Mouse (Mus musculus): Measurements from ENCODE around the gene Batf2.
"Not testable (repeated sequence)": the region's sequence is repeated elsewhere in the genome, so short reads cannot be mapped to it uniquely, and the experiment has no call there.

Batf2 gene

DNA sequence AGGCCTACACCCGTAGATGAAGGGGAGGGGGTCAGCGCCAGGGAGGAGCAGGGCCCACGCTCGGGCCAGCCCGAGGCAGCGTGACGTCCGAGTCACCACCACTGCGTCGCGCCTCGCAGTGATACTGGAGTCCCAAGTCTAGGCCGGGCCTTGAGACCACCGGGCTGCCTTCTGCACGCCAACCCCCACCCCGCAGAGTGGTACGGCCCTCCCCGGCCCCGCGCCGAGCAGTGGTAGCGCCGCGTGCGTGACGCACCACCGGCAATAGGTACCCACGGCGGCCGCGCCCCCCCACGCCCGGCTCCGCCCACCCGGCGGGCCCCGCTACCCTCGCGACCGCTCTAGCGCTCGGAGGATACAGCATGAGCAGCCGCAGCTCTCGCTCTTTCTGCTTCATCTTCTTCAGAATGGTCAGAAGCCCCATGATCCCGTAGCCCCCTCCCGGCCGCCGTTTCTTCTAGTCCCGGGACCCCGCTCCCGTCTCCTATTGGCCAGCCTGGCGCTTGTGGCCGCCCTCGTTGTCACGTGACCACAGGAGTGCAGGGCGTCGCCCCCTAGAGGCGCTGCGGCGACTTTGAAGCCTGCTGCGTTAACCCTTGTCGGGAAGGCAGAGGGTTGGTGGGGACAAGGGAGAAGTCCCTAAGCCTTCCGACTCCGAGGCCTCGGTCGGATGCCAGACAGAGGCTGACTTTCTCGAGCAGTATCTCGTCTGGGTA lies at the start of gene Batf2:
Gene Batf2 (plus strand): TSS at position 306 of the 716 bp plus-strand sequence.
- peak; percentile 87 for DNase-seq (ENCODE audit: low read depth)

DNA sequence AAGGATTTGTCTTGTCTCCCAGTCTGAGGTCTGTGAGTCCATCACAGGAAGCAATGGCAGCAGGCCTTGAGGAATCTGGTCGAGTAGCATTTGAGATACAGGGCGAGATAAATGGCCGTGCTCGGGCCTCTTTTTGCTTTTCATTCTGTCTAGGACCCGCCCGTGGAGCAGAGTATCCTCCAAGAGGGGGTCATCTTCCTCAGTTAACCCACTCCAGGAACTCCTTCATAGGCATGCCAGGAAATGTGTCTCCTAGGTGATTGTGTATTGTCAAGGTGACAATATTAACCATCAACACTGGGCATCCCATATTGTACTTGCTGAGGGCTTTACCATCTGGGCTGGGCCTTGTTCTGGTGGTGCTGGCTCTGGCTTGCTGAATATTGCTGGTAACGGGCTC lies 46.7 kb upstream of the Batf2 start, which contains the start of gene AC131692.1:
Gene AC131692.1 (plus strand): TSS at position 301 of the 400 bp plus-strand sequence.
- DNase-seq (ENCODE audit: low read depth) = no peak

DNA sequence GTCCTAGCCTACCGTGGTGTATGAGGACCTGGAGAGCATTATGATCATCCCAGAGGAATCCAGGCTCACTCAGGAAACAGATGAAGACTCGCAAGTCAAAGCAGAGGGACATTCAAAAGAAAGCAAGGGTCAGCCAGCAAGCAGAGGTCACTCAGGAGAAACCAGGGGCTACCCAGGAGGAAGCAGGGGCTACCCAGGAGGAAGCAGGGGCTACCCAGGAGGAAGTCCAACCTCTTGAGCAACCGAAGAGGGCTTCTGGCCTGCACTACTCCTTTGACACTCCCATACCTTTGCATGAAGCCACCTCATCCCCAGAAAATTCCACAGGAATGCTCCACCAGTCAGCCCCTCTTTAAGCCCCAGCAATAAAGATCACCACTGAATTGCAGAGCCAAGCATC lies 42.9 kb upstream of the Batf2 start:
- no peak for DNase-seq (ENCODE audit: low read depth)

DNA sequence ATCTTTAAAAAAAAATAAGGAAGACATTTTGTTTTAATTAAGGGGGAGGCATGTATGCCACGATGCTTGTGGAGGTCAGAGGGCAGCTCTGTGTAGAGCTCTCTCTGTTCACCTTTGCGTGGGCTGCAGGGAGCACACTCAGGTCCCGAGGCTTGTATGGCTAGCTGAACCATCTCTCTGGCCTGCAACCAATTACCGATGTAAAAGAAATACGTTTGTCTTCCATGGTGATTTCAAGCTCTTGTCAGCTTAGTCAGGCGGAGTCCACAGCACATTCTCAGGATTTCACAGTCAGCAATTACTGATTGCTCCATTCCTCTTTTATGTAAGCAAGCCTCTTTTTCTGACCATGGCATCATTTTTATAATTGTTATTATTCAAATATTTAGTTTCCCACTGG lies 39.6 kb upstream of the Batf2 start:
- no peak for DNase-seq (ENCODE audit: low read depth)

DNA sequence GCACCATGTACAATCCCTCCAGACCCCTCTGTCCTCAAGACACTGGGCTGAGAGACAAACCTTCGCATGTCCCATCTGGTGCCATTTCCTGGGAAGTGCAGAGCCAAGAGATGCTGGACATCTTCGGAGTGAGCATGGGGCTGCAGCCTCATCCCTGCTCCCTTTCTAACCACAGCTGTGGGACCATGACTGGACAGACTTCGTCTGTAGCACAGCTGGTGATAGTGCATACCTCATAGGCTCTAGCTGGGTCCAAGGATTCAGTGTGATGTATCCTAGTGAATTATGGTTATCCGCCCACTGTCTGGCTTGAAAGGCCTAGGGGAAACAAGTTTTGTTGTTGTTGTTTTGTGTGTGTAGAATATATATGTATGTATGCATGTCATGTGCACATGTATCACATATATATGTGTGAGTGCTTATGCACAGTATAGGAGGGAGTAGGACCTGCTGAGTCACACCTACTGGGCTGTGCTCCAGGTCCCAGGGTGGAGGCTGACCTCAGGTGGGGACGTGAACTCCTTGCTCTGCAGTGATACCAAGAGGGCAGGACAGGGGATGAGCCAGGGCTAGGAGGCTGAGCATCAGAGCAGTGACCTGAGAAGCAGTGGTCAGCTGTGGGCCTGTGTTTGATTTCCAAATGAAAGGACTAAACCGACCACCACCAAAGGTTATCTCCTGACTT lies 38.5 kb upstream of the Batf2 start:
- DNase-seq (ENCODE audit: low read depth) = no peak

DNA sequence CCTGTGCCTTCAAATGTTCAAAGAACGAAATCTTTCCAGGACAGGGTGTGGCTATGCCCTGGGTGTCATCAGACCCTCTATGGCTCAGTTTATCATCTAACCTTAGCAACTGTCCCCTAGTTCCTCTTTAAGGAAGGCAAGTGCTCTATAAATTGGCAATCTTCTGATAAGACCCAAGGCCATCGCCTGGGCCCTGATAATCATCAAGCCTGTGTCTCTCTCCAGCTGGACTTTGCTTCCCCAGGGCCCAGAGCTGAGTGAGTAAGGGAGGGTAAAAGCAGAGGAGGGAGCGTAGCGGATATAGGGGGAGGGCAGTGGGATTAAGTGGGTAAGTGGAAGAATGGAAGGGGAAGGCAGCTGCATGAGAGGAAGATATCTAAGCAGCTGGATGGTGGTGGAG lies 36.3 kb upstream of the Batf2 start:
- no peak for DNase-seq (ENCODE audit: low read depth)

DNA sequence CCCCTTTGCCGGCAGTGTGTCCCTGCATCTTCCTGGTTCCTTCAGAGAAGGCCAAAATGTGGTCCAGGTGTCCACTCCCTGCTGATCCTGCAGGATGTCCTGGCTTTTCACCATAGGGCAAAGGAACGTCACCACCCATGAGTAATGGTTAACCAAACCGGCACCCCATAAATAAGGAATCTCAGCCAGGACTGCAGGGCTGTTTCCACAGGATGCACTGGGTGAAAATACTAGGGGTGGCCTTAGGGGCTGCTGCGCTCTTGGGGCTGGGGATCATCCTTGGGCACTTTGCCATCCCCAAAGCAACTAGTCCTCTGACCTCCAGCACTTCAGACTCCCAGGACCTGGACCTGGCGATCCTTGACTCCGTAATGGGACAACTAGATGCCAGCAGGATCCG lies 35.2 kb upstream of the Batf2 start, which contains the start of gene Naaladl1:
Gene Naaladl1 (plus strand): TSS at position 197 of the 400 bp plus-strand sequence.
- no peak for DNase-seq (ENCODE audit: low read depth)

DNA sequence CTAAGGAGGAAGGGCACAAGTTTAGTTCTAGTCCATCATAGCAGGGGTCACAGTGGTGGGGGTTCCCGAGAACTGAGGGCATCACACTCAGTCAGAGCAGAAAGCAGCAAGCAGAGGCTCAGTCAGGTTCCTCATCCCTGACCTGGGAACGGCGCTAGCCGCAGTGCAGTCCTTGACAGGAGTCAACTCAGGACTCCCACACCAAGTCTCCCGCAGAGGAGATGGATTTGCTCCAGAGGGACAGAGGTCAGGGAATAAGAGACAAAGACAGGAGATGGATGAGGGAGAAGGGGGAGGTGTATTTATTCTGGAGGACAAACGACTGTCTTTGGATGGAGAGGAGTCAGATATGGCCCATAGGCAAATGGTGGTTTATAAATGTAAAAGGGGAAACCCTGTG lies 27.7 kb upstream of the Batf2 start:
- no peak for DNase-seq (ENCODE audit: low read depth)

DNA sequence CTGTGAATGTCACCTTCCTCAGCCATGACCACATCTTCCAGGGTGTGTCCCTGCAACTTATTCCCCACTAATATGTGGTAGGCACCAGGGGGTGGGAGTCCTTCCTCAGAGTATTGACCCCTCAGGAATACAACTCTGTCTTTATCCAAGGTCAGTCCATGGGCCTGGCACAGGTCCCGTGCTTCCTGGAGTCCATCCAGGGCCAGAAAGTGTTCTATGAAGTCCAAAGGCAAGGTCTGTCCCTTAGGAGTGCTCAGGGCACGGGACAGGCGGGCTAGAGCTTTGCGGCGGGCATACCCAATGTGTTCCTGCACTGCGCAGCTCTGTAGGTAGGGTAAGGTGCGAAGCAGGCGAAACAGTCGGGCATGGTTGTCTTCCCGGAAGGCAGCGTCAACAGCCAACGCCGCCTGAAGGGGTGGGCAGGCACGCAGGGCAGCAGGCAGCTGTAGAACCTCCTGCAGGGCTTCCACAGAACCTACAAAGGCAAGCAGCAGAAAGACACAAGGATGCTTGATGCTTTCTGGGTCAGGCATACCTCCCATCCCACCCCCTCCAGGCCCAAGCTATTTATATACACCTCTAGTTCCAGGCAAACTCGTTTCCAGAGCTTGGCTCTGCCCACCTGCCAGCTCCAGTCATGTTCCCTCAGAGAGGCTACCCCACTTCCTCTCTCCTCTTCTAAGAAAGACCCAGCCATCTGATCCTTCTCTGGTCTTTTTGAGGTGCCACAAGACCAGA lies 24.5 kb upstream of the Batf2 start:
- no peak for DNase-seq (ENCODE audit: low read depth)

DNA sequence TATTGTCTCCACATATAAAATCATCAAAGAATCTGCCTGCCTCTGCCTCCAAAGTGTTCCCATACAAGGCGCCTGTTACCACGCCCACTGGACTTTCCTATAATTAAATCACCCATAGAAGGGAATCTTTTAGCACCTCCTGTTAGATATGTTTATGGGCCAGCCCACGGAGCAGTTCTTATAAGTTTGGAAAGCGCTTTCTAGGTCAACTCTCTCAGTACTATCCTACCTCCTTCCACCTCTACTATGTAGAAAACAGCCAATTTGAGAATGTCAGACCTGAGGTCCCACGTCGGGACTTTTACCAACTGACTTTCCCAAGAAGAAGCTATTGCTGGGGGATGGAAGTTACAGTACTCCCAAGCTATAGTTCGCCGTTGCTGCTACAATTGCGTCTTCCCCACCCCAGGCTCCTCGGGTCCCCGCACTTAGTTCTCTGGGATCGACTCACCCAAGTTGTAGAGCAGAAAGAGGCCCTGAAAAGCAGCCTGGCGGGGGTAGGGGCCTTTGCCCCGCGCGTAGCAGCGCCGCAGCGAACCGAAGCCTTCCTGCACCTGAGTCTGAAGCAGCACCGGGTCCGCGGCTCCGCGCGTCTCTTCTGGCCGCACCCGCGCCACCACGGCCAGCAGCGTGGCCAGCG lies 23.3 kb upstream of the Batf2 start:
- no peak for DNase-seq (ENCODE audit: low read depth)

DNA sequence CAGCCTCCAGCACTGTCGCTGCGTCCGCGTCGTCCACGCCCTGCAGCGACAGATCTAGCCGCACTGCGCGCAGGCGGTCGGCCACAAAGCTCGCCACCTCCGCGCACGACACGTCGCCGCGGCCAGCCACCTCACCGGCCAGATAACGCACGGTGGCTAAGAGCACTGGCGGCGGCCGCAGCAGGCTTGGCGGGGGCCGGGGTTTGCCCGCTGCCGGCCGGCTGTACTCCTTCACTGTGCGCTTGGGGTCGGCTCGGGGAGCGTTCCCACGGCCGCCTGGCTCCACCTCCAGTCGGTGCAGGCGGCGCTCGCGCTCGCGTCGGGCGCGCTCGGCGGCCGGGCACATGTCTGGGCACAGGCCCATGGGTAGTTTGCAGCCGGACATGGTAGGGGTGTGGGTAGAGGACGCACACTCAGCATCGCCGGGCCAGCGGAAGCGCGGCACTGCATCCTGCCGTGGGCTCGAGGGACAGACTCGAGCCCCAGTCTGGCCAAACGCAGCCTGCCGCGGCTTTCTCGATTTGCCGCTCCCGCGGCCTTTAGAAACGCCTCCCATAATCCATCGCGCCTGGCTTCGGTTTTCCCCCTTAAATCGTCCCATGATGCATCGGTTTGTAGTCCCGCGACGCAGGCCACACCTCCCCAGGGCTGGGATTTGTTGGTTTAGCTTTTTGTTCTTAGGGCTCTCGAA lies 22.7 kb upstream of the Batf2 start, which contains the start of gene Sac3d1:
Gene Sac3d1 (minus strand): TSS at position 665 of the 691 bp plus-strand sequence.
- DNase-seq (ENCODE audit: low read depth) = peak; percentile 91

DNA sequence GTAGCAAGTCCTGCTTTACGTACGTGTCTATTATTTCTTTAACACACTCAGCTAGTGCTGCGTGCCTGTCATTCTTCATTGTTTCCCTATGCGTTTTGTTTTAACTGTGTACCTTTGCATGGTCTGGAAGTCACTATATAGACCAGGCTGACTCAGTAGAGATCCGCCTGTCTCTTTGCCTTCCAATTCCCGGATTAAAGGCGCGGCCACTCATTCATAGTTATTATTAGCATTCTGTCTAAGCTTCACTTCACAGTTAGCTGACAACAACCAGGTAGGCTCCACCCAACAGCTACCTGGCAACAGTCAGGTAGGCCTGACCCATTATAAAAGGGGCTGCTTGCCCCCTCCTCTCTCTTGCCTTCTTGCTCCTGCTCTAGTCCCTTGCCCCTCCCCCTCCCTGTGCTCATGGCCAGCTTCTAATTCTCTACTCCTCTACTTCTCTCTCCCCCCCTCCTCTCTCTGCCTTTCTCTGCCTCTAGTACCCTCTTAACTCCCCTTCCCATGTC lies 22.1 kb upstream of the Batf2 start:
- no peak for DNase-seq (ENCODE audit: low read depth)

DNA sequence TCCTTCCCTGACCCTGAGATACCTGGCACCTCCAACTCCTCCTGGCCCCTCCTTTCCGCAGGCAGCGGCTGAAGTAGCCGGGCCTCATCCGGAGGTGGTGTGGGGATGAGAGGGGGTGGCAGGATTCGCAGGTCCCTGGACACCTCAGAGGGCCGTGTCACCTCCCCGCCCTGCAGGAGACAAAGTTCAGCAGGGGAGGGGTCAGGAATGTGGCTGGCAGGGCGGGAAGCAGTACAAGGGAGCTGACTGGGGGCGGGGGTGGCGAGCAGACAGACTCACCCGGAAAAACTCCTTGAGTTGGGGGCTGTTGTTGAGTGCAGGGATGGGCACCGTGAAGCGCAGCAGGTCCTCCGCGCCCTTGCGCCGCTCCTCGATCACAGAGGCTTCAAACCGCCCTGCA lies 19.0 kb upstream of the Batf2 start:
- no peak for DNase-seq (ENCODE audit: low read depth)

DNA sequence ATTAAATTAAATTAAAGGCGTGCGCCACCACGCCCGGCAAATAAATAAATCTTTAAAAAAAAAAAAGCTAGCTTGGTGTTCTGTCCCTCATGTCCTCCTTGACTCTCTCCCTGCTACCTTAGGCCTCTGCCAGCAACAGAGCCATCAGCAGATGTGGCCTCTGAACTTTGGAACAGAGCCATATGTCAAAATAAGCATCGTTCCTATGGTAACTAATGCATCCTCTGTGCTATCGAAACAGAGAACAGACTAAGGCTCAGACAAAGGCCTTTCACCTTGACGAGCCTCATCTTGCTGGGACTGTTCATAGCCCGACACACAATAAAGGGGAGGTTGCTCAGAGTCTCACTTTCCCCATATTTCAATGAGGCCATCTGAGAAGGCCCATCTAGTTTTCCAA lies 17.5 kb upstream of the Batf2 start:
- no peak for DNase-seq (ENCODE audit: low read depth)

DNA sequence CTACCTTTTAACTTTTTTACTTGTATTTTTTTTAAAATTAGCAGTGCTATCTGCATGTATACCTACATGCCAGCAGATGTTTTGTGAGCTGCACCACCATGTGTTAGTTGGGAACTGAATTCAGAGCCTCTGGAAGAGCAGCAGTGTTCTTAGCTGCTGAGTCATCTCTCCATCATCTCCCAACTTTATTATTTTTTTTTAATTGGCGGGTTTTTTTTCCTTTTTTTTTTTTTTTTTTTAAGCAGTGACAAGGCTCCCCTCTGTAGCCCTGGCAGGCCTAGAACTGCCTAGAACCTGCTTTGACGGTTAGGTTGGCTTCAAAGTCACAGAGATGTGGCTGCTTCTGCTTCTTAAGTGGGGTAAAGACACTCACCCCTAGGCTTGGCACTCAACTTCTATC lies 15.9 kb upstream of the Batf2 start:
- no peak for DNase-seq (ENCODE audit: low read depth)

DNA sequence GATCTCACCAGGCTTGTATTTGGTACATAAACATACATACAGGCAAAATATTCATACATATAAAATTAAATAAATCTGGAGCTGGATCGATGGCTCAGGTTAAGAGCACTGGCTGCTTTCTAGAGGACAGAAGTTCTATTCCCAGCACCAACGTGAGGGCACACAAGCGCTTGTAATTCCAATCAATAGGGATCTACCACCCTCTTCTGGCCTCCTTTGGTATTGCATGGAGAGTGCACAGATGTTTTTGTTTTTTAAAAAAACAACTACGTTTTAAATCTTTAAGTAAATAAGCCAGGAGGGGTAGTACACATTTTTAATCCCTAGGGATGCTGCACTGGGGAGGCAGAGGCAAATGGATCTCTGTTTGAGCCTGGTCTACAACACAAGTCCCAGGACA lies 14.5 kb upstream of the Batf2 start:
- DNase-seq (ENCODE audit: low read depth) = no peak

DNA sequence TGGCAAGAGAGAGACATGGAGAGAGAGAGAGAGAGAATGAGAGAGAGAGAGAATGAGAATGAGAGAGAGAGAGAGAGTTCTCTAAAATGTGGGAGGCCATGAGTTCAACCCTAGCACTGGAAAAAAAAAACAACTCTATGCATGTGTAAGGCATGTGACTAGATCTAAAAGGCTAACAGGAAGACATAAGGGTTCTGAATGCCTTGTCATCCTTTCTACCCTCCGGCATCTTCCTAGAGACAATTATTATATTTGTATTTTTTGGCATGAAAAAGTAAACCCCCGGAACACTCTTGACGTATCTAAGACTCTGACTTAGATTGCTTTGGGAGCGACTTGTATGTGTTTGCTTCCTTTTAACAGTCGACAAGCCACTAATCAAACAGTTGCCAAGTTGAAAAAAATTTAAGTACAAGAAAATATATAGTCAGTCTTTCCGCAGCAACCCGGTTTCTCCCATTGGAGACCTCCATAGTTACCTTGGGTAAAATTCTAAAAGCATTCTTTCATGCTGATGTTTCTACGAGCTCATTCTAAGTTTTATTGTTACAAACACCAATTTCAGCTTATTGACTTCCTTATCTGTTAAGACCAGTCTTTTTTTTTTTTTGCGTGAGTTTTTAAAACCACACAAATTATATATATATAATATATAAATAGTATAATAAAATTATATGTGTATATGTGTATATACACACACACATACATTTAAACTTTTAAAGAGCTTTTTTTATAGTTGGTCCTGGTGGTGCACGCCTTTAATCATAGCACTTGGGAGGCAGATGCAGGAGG lies 13.8 kb upstream of the Batf2 start:
- no peak for DNase-seq (ENCODE audit: low read depth)

DNA sequence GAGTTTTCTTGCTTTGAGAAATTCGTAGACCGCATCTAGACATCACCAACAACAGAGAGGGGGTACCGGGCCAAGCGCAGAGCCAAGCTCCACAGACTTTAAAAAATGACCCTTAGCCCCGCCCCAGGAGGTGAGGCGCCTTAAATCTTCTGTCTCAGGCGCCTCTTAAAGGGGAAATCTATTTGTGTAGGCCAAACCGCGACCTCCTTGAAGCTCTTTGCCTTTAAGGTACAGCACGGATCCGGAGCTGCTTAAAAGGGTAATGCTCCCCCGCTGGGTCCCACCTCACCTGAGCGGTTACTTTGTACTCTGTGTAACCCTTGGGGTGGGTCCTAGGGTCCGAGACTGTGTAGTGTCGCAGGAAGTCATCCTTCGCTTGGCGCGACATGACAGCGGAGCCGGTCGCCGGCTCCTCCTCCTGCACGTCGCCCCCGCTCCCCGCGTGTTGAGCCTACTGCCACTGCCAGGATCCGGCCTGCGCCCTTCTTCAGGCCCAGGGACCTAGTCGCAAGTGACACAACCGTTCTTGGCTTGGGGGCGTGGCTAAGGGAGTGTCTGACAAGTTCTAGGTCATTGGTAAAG lies 12.9 kb upstream of the Batf2 start, which contains the start of gene Snx15:
Gene Snx15 (minus strand): TSS at position 545 of the 582 bp plus-strand sequence.
- DNase-seq (ENCODE audit: low read depth) = peak; percentile 81

DNA sequence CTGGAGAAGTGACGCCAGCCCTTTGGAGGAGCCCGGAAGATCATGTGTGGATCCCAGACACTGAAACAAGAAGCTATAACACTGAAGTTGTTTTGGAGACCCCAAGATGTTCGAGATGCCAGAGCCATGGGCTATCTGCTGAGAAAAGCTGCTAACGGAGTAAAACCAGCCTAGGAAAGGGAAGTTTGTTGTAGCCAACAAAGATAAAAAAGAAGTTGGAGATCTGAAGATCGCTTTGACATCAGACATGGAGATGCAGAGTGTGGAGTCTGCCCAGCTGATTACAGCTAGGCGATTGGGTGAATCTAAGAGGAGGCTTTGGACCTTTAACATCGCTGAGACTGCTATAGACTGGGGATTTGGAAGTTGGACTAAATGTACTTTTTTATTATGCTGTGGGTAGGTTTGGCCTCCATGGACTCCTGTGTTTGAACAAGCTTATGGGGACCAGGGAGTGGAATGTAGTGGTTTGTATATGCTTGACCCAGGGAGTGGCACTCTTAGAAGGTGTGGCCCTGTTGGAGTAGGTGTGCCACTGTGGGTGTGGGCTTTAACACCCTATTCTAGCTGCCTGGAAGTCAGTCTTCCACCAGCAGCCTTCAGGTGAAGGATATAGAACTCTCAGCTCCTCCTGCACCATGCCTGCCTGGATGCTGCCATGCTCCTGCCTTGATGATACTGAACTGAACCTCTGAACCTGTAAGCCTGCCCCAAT lies 10.2 kb upstream of the Batf2 start:
- DNase-seq (ENCODE audit: low read depth) = not testable (repeated sequence)
